Mouse (Mus musculus) kidney, adult 2 months (tissue): Measurements from ENCODE around the gene Snd1.

ENCODE experiments used
- CTCF ChIP-seq: fragments of 200-500 bp; conservative IDR thresholded peaks from 2 replicates; pipeline ENCODE4 v1.5.1; 2011; ENCODE audit warnings: low read depth, mild to moderate bottlenecking, control low read depth, low read length, moderate library complexity, mixed read lengths; ENCODE audit not compliant: insufficient read depth, insufficient read length
- POLR2A ChIP-seq: fragments of 200-500 bp; IDR thresholded peaks from one replicate; pipeline ENCODE4 v1.6.1; 2011; ENCODE audit warnings: low read depth, low read length, control low read depth

GRCm38 (mm10) chr6:28957486-28957885, 482.5 kb downstream of the Snd1 start:
- TF ChIP-seq CTCF, result no peak
- TF ChIP-seq POLR2A, result no peak
